Mouse (Mus musculus): ENCODE measurements around the gene Ercc5.

Gene Ercc5

GRCm38 (mm10) chr1:44147563-44148381, at the start of gene Ercc5:
TSS of gene Ercc5 (plus strand) at chr1:44147744.
- DNase-seq, result peak; percentile 93

GRCm38 (mm10) chr1:44101448-44102225, 45.9 kb upstream of the Ercc5 start:
- no peak for DNase-seq

GRCm38 (mm10) chr1:44102259-44102717, 45.3 kb upstream of the Ercc5 start, which contains the start of gene Tex30:
TSS of gene Tex30 (minus strand) at chr1:44102441.
- DNase-seq, result peak; percentile 96

GRCm38 (mm10) chr1:44102939-44103338, 44.6 kb upstream of the Ercc5 start:
- DNase-seq, result no peak

GRCm38 (mm10) chr1:44117571-44117970, 30.0 kb upstream of the Ercc5 start:
- DNase-seq, result no peak

GRCm38 (mm10) chr1:44118239-44119054, 29.1 kb upstream of the Ercc5 start, which contains the start of the genes Kdelc1 and Bivm:
TSS of gene Kdelc1 (minus strand) at chr1:44118808.
TSS of gene Bivm (plus strand) at chr1:44118957.
- DNase-seq, result peak; percentile 95

- DNase-seq, result peak; percentile 89
Observed at GRCm38 (mm10) chr1:44119201-44120073, 28.1 kb upstream of the Ercc5 start.

- no peak for DNase-seq
Observed at GRCm38 (mm10) chr1:44120074-44120406, 27.5 kb upstream of the Ercc5 start.

GRCm38 (mm10) chr1:44122256-44122655, 25.3 kb upstream of the Ercc5 start:
- no peak for DNase-seq

GRCm38 (mm10) chr1:44125590-44125989, 22.0 kb upstream of the Ercc5 start:
- no peak for DNase-seq

GRCm38 (mm10) chr1:44129929-44130581, 17.5 kb upstream of the Ercc5 start:
- DNase-seq, result no peak

- DNase-seq, result no peak
Observed at GRCm38 (mm10) chr1:44140232-44140631, 7.3 kb upstream of the Ercc5 start.

- peak; percentile 48 for DNase-seq
Observed at GRCm38 (mm10) chr1:44142747-44143146, 4.8 kb upstream of the Ercc5 start.

- DNase-seq, result no peak
Observed at GRCm38 (mm10) chr1:44148706-44149105, 1.2 kb downstream of the Ercc5 start.

GRCm38 (mm10) chr1:44155287-44155686, 7.7 kb downstream of the Ercc5 start:
- DNase-seq, result no peak

- no peak for DNase-seq
Observed at GRCm38 (mm10) chr1:44158317-44158716, 10.8 kb downstream of the Ercc5 start.

GRCm38 (mm10) chr1:44161818-44162217, 14.3 kb downstream of the Ercc5 start:
- DNase-seq, result no peak

GRCm38 (mm10) chr1:44162389-44162788, 14.8 kb downstream of the Ercc5 start:
- DNase-seq, result no peak

GRCm38 (mm10) chr1:44167859-44168383, 20.4 kb downstream of the Ercc5 start:
- no peak for DNase-seq

GRCm38 (mm10) chr1:44172656-44173055, 25.1 kb downstream of the Ercc5 start:
- no peak for DNase-seq

GRCm38 (mm10) chr1:44173903-44174302, 26.4 kb downstream of the Ercc5 start:
- no peak for DNase-seq

Data from right cerebral cortex, adult 18-20 months (tissue).